Mouse (Mus musculus): Measurements from ENCODE around the gene Cpt1a.

- TF ChIP-seq POLR2A (IDR thresholded peaks at IDR 0.05; ENCODE audit: extremely low read depth, insufficient read depth, low read length) (no peak), CTCF (IDR thresholded peaks at IDR 0.05; ENCODE audit: low read depth, low read length) (no peak)
These were observed 51.2 kb downstream of the Cpt1a start for GRCm38 (mm10) chr19:3373380-3373779.
